ENCODE assay signal across 28 mouse cellular contexts in genomic region chr17:28530506-28530905, GRCm38 (mm10). TPM values are rescaled to one million over a fixed set of nuclear protein-coding genes. Genes with fewer than 3 reads are reported as not detected.
DNase-seq lines count a peak whose midpoint lies in the region; ATAC-seq lines count a peak whose summit lies in the region.
"Had no signal": no experiment of that assay in that cellular context is flagged by ENCODE, and none has a peak within 500 bp of the region (broad histone marks: within the 10 kb centered on the region; RNA-seq: fewer than 3 reads in every experiment).

TSS of gene Armc12 (plus strand) at chr17:28530806.

- ATAC-seq in forebrain, embryonic 12.5 days (ENCODE audit: low FRiP score) = no peak
- ATAC-seq in forebrain, embryonic 16.5 days = no peak
- ATAC-seq in hindbrain, embryonic 12.5 days (ENCODE audit: low FRiP score) = no peak
- ATAC-seq in hindbrain, embryonic 13.5 days (ENCODE audit: low FRiP score) = no peak
- no peak for ATAC-seq in neural tube, embryonic 11.5 days (ENCODE audit: insufficient read depth, low FRiP score, low TSS enrichment)
- no peak for ATAC-seq in neural tube, embryonic 15.5 days (ENCODE audit: low FRiP score)
- ATAC-seq in limb, embryonic 11.5 days (ENCODE audit: insufficient number of reproducible peaks, low FRiP score, low TSS enrichment, low read depth) = no peak
- ATAC-seq: CD4-positive, CD25-positive, alpha-beta regulatory T cell, adult 4 months; forebrain, embryonic 14.5 days; intestine, embryonic 15.5 days had no signal

- DNase-seq in neural tube, embryonic 11.5 days (ENCODE audit: low spot score) = no peak
- DNase-seq in limb, embryonic 11.5 days (ENCODE audit: low spot score) = no peak
- DNase-seq in left cerebral cortex, adult 9 months (ENCODE audit: low spot score in 2 of 2) = no peak
- DNase-seq: adrenal gland, postnatal 25 days; cerebellum, postnatal 10 days; gastrocnemius, postnatal 25 days; heart, adult 18-20 months; kidney, postnatal 4 days; lung, postnatal 4 days; retina, postnatal 1 day; thymus, postnatal 25 days had no signal

- H3K9me3 ChIP-seq in forebrain, embryonic 12.5 days = no peaks in the 10 kb centered on the region
- H3K9me3 ChIP-seq in forebrain, embryonic 16.5 days (ENCODE audit: control insufficient read depth, low read length) = no peaks in the 10 kb centered on the region
- no peaks in the 10 kb centered on the region for H3K9me3 ChIP-seq in hindbrain, embryonic 12.5 days (replicated peaks)
- H3K9me3 ChIP-seq in hindbrain, embryonic 13.5 days = no peaks in the 10 kb centered on the region
- no peaks in the 10 kb centered on the region for H3K9me3 ChIP-seq in neural tube, embryonic 11.5 days (ENCODE audit: control insufficient read depth, low read length)
- H3K9me3 ChIP-seq in neural tube, embryonic 15.5 days (replicated peaks) = no peaks in the 10 kb centered on the region
- no peaks in the 10 kb centered on the region for H3K9me3 ChIP-seq in limb, embryonic 11.5 days (ENCODE audit: control insufficient read depth, low read length)
- H3K9me3 ChIP-seq: intestine, embryonic 15.5 days had no signal

- H3K4me3 ChIP-seq in forebrain, embryonic 12.5 days (replicated peaks) = no peak within 1 kb of the TSS
- H3K4me3 ChIP-seq in forebrain, embryonic 16.5 days (replicated peaks; ENCODE audit: low read length) = no peak within 1 kb of the TSS
- no peak within 1 kb of the TSS for H3K4me3 ChIP-seq in hindbrain, embryonic 12.5 days
- no peak within 1 kb of the TSS for H3K4me3 ChIP-seq in hindbrain, embryonic 13.5 days
- H3K4me3 ChIP-seq in neural tube, embryonic 11.5 days (ENCODE audit: low read depth, low read length) = no peak within 1 kb of the TSS
- H3K4me3 ChIP-seq in neural tube, embryonic 15.5 days (replicated peaks) = no peak within 1 kb of the TSS
- H3K4me3 ChIP-seq in limb, embryonic 11.5 days (ENCODE audit: low read depth, low read length) = no peak within 1 kb of the TSS
- H3K4me3 ChIP-seq: erythroblast, embryonic 14.5 days; intestine, embryonic 15.5 days had no signal

- peaks cover 8% of the 10 kb centered on the region; the same call in 1 of the 2 replicates for H3K4me1 ChIP-seq in forebrain, embryonic 12.5 days
- peaks cover 6% of the 10 kb centered on the region; the same call in 1 of the 2 replicates for H3K4me1 ChIP-seq in forebrain, embryonic 16.5 days (replicated peaks; ENCODE audit: control insufficient read depth, insufficient read depth, low read length)
- no peaks in the 10 kb centered on the region; the same call in 1 of the 2 replicates for H3K4me1 ChIP-seq in hindbrain, embryonic 12.5 days
- peaks cover 13% of the 10 kb centered on the region for H3K4me1 ChIP-seq in hindbrain, embryonic 13.5 days (replicated peaks)
- no peaks in the 10 kb centered on the region for H3K4me1 ChIP-seq in neural tube, embryonic 11.5 days (ENCODE audit: control insufficient read depth, insufficient read depth, low read length)
- peaks cover 7% of the 10 kb centered on the region for H3K4me1 ChIP-seq in neural tube, embryonic 15.5 days
- H3K4me1 ChIP-seq in limb, embryonic 11.5 days (ENCODE audit: control insufficient read depth, insufficient read depth, low read length) = 0 out of 2 replicates have a peak, but pooled peaks cover 6% of the 10 kb centered on the region

- peaks cover 30% of the 10 kb centered on the region; the same call in 1 of the 2 replicates for H3K27me3 ChIP-seq in forebrain, embryonic 12.5 days
- peaks cover 2% of the 10 kb centered on the region; the same call in 1 of the 2 replicates for H3K27me3 ChIP-seq in forebrain, embryonic 16.5 days (replicated peaks; ENCODE audit: control insufficient read depth, insufficient read depth, low read length)
- peaks cover 9% of the 10 kb centered on the region for H3K27me3 ChIP-seq in hindbrain, embryonic 12.5 days
- H3K27me3 ChIP-seq in hindbrain, embryonic 13.5 days = peaks cover 34% of the 10 kb centered on the region
- H3K27me3 ChIP-seq in neural tube, embryonic 11.5 days (ENCODE audit: control insufficient read depth, insufficient read depth, low read length) = no peaks in the 10 kb centered on the region
- peaks cover 4% of the 10 kb centered on the region; the same call in 1 of the 2 replicates for H3K27me3 ChIP-seq in neural tube, embryonic 15.5 days (replicated peaks)
- H3K27me3 ChIP-seq in limb, embryonic 11.5 days (ENCODE audit: control insufficient read depth, insufficient read depth, low read length) = no peaks in the 10 kb centered on the region

- no peak within 1 kb of the TSS for H3K9ac ChIP-seq in forebrain, embryonic 12.5 days
- H3K9ac ChIP-seq in forebrain, embryonic 16.5 days (replicated peaks; ENCODE audit: low read depth, low read length) = no peak within 1 kb of the TSS
- H3K9ac ChIP-seq in hindbrain, embryonic 12.5 days = no peak within 1 kb of the TSS
- H3K9ac ChIP-seq in hindbrain, embryonic 13.5 days = no peak within 1 kb of the TSS
- no peak within 1 kb of the TSS for H3K9ac ChIP-seq in neural tube, embryonic 11.5 days (ENCODE audit: low read length)
- H3K9ac ChIP-seq in neural tube, embryonic 15.5 days (replicated peaks) = no peak within 1 kb of the TSS
- no peak within 1 kb of the TSS for H3K9ac ChIP-seq in limb, embryonic 11.5 days (ENCODE audit: low read length)
- H3K9ac ChIP-seq: intestine, embryonic 15.5 days had no signal

- H3K4me2 ChIP-seq in forebrain, embryonic 12.5 days = 0 out of 2 replicates have a peak within 1 kb of the TSS, but pooled peaks have one; percentile 22
- H3K4me2 ChIP-seq in forebrain, embryonic 16.5 days (ENCODE audit: low read length) = no peak within 1 kb of the TSS
- peak within 1 kb of the TSS; percentile 32 for H3K4me2 ChIP-seq in hindbrain, embryonic 12.5 days (replicated peaks)
- no peak within 1 kb of the TSS; the same call in 1 of the 2 replicates for H3K4me2 ChIP-seq in hindbrain, embryonic 13.5 days
- H3K4me2 ChIP-seq in neural tube, embryonic 11.5 days (ENCODE audit: low read depth) = peak within 1 kb of the TSS; percentile 19; the same call in 1 of the 2 replicates
- H3K4me2 ChIP-seq in neural tube, embryonic 15.5 days = no peak within 1 kb of the TSS
- 0 out of 2 replicates have a peak within 1 kb of the TSS, but pooled peaks have one; percentile 24 for H3K4me2 ChIP-seq in limb, embryonic 11.5 days (ENCODE audit: low read depth, severe bottlenecking)

- 89% methylated on average over 6 of the region's 6 CpGs for WGBS in forebrain, embryonic 12.5 days
- 86% methylated on average over 6 of the region's 6 CpGs for WGBS in forebrain, embryonic 16.5 days
- WGBS in hindbrain, embryonic 12.5 days = 91% methylated on average over 6 of the region's 6 CpGs
- 88% methylated on average over 6 of the region's 6 CpGs for WGBS in hindbrain, embryonic 13.5 days
- 86% methylated on average over 6 of the region's 6 CpGs for WGBS in neural tube, embryonic 11.5 days
- WGBS in neural tube, embryonic 15.5 days = 89% methylated on average over 6 of the region's 6 CpGs
- WGBS in limb, embryonic 11.5 days = 86% methylated on average over 6 of the region's 6 CpGs

- H3K27ac ChIP-seq in forebrain, embryonic 12.5 days = no peak within 1 kb of the TSS
- no peak within 1 kb of the TSS for H3K27ac ChIP-seq in forebrain, embryonic 16.5 days (ENCODE audit: low read length)
- H3K27ac ChIP-seq in hindbrain, embryonic 12.5 days = no peak within 1 kb of the TSS
- H3K27ac ChIP-seq in hindbrain, embryonic 13.5 days = no peak within 1 kb of the TSS
- H3K27ac ChIP-seq in neural tube, embryonic 11.5 days (ENCODE audit: low read depth, low read length) = no peak within 1 kb of the TSS
- H3K27ac ChIP-seq in neural tube, embryonic 15.5 days (replicated peaks) = no peak within 1 kb of the TSS
- no peak within 1 kb of the TSS for H3K27ac ChIP-seq in limb, embryonic 11.5 days (replicated peaks; ENCODE audit: low read depth, low read length)
- H3K27ac ChIP-seq: intestine, embryonic 15.5 days had no signal

- no peaks in the 10 kb centered on the region for H3K36me3 ChIP-seq in forebrain, embryonic 12.5 days (replicated peaks)
- no peaks in the 10 kb centered on the region for H3K36me3 ChIP-seq in forebrain, embryonic 16.5 days (ENCODE audit: control insufficient read depth, insufficient read depth)
- H3K36me3 ChIP-seq in hindbrain, embryonic 12.5 days = no peaks in the 10 kb centered on the region
- no peaks in the 10 kb centered on the region for H3K36me3 ChIP-seq in hindbrain, embryonic 13.5 days
- no peaks in the 10 kb centered on the region for H3K36me3 ChIP-seq in neural tube, embryonic 11.5 days (ENCODE audit: control insufficient read depth, insufficient read depth, low read length)
- H3K36me3 ChIP-seq in neural tube, embryonic 15.5 days = no peaks in the 10 kb centered on the region
- no peaks in the 10 kb centered on the region for H3K36me3 ChIP-seq in limb, embryonic 11.5 days (ENCODE audit: control insufficient read depth, insufficient read depth, low read length)
- H3K36me3 ChIP-seq: intestine, embryonic 15.5 days had no signal

RNA-seq across cellular contexts. Expression of gene Armc12, which starts in this region (rescaled TPM):
- polyA plus RNA-seq in forebrain, embryonic 12.5 days (2016; fragmentation: Nextera tagmentation; extraction: Ambion mirVana) = not detected in 2 replicates
- not detected in 2 replicates for polyA plus RNA-seq in forebrain, embryonic 16.5 days (2015; fragmentation: Nextera tagmentation; extraction: Ambion mirVana)
- polyA plus RNA-seq in hindbrain, embryonic 12.5 days (2016; fragmentation: Nextera tagmentation; extraction: Ambion mirVana) = not detected in 2 replicates
- not detected in 2 replicates for polyA plus RNA-seq in hindbrain, embryonic 13.5 days (2015; fragmentation: Nextera tagmentation; extraction: Ambion mirVana)
- polyA plus RNA-seq in neural tube, embryonic 11.5 days (2014; fragmentation: Nextera tagmentation; extraction: Ambion mirVana) = not detected in 2 replicates
- not detected in 2 replicates for polyA plus RNA-seq in neural tube, embryonic 15.5 days (2015; fragmentation: Nextera tagmentation; extraction: Ambion mirVana)
- polyA plus RNA-seq in limb, embryonic 11.5 days (2014; fragmentation: Nextera tagmentation; extraction: Ambion mirVana) = not detected in 2 replicates
- polyA plus RNA-seq: CD4-positive, CD25-positive, alpha-beta regulatory T cell, adult 4 months; cortical plate, adult 2 months; embryonic facial prominence, embryonic 11.5 days; erythroblast, embryonic 14.5 days; forebrain, embryonic 14.5 days; heart, postnatal 0 days; hindbrain, embryonic 11.5 days; intestine, embryonic 15.5 days; kidney, embryonic 14.5 days; liver, adult 2 months; liver, embryonic 16.5 days; lung, embryonic 16.5 days had no signal

Comparison
In these comparisons a context has a peak if more than half of its experiments do, and no peak if none do; other contexts are left out.
1. H3K4me2 ChIP-seq: peak in forebrain, embryonic 12.5 days (single experiment), hindbrain, embryonic 12.5 days (single experiment), neural tube, embryonic 11.5 days (single experiment) and limb, embryonic 11.5 days (single experiment); none in forebrain, embryonic 16.5 days (single experiment), hindbrain, embryonic 13.5 days (single experiment) and neural tube, embryonic 15.5 days (single experiment).